Mouse (Mus musculus) cerebellum, adult 2 months (tissue): ENCODE data around the gene Nrcam.

Experiments
- CTCF ChIP-seq: fragments of 200-500 bp; IDR thresholded peaks from 2 replicates; pipeline ENCODE4 v1.5.1; 2011; ENCODE audit warnings: low read depth, mild to moderate bottlenecking, control low read depth, low read length, moderate library complexity, borderline replicate concordance; ENCODE audit not compliant: insufficient read depth
- POLR2A ChIP-seq: fragments of 200-500 bp; IDR thresholded peaks from 2 replicates; pipeline ENCODE4 v1.6.1; 2011; ENCODE audit warnings: low read length, control low read depth, borderline replicate concordance; ENCODE audit not compliant: insufficient read depth

GRCm38 (mm10) chr12:44508635-44509034 lies 179.9 kb downstream of the Nrcam start:
- TF ChIP-seq POLR2A (no peak), CTCF (no peak)
